14 mouse cellular contexts compared by ENCODE assay signal in genomic region chr12:100017709-100018108, GRCm38 (mm10).
"Had no signal": no experiment of that assay in that cellular context is flagged by ENCODE, and none has a peak within 500 bp of the region (broad histone marks: within the 10 kb centered on the region; RNA-seq: fewer than 3 reads in every experiment).

No protein-coding gene starts in this region.

- H3K9ac ChIP-seq: limb, embryonic 12.5 days; liver, embryonic 14.5 days; midbrain, embryonic 13.5 days; neural tube, embryonic 12.5 days had no signal

- DNase-seq: kidney, adult 8-10 months; kidney, postnatal 25 days; liver; lung, adult 2 months; lung, postnatal 36 days; right cerebral cortex, postnatal 4 days; spleen, adult 18-20 months; thymus, postnatal 4 days had no signal

- ATAC-seq: lung, postnatal 0 days; midbrain, embryonic 13.5 days had no signal

- H3K27me3 ChIP-seq: midbrain, embryonic 13.5 days; neural tube, embryonic 12.5 days had no signal

- H3K4me2 ChIP-seq: limb, embryonic 12.5 days; midbrain, embryonic 13.5 days; neural tube, embryonic 12.5 days had no signal

- H3K27ac ChIP-seq: left cerebral cortex, adult 2 months; limb, embryonic 12.5 days; liver, embryonic 14.5 days; midbrain, embryonic 13.5 days; neural tube, embryonic 12.5 days had no signal

- H3K4me1 ChIP-seq: limb, embryonic 12.5 days; midbrain, embryonic 13.5 days; neural tube, embryonic 12.5 days had no signal

- H3K4me3 ChIP-seq: left cerebral cortex, adult 2 months; limb, embryonic 12.5 days; midbrain, embryonic 13.5 days; neural tube, embryonic 12.5 days had no signal

- H3K36me3 ChIP-seq: limb, embryonic 12.5 days; midbrain, embryonic 13.5 days; neural tube, embryonic 12.5 days had no signal

- H3K9me3 ChIP-seq: limb, embryonic 12.5 days; midbrain, embryonic 13.5 days; neural tube, embryonic 12.5 days had no signal
